In genomic region chr6:113419199-113419587, GRCm38 (mm10) we compare ENCODE assay signal across 8 mouse cellular contexts. TPM values are rescaled to one million over a fixed set of nuclear protein-coding genes. Genes with fewer than 3 reads are reported as not detected.
DNase-seq lines count a peak whose midpoint lies in the region; ATAC-seq and TF ChIP-seq lines count a peak whose summit lies in the region.

TSS of gene Rpusd3 (minus strand) at chr6:113419340.

- no peaks in the 10 kb centered on the region for H3K27me3 ChIP-seq in embryonic facial prominence, embryonic 15.5 days
- H3K27me3 ChIP-seq in kidney, embryonic 14.5 days (ENCODE audit: control insufficient read depth, insufficient read depth, low read length) = no peaks in the 10 kb centered on the region
- no peaks in the 10 kb centered on the region for H3K27me3 ChIP-seq in limb, embryonic 15.5 days

- peaks cover 13% of the 10 kb centered on the region for H3K36me3 ChIP-seq in embryonic facial prominence, embryonic 15.5 days
- peaks cover 14% of the 10 kb centered on the region for H3K36me3 ChIP-seq in kidney, embryonic 14.5 days (ENCODE audit: control insufficient read depth, insufficient read depth, low read length)
- peaks cover 16% of the 10 kb centered on the region for H3K36me3 ChIP-seq in limb, embryonic 15.5 days

- no peak for TF ChIP-seq CTCF in bone marrow, adult 2 months (IDR thresholded peaks at IDR 0.05; ENCODE audit: control insufficient read depth, insufficient read depth, low read length)

- TF ChIP-seq POLR2A in bone marrow, adult 2 months (IDR thresholded peaks at IDR 0.05; ENCODE audit: borderline replicate concordance, control insufficient read depth, low read depth, low read length) = peak; percentile 71; the same call in 1 of the 2 replicates

- peak within 1 kb of the TSS; percentile 77 for H3K4me3 ChIP-seq in bone marrow, adult 2 months (replicated peaks; ENCODE audit: control insufficient read depth, low read depth, low read length)
- peak within 1 kb of the TSS; percentile 67 for H3K4me3 ChIP-seq in embryonic facial prominence, embryonic 15.5 days (replicated peaks)
- peak within 1 kb of the TSS; percentile 71 for H3K4me3 ChIP-seq in kidney, embryonic 14.5 days (ENCODE audit: low read length)
- peak within 1 kb of the TSS; percentile 62 for H3K4me3 ChIP-seq in limb, embryonic 15.5 days

- WGBS in bone marrow, adult 2 months = under 1% methylated on average over 25 of the region's 25 CpGs
- under 1% methylated on average over 25 of the region's 25 CpGs for WGBS in embryonic facial prominence, embryonic 15.5 days
- under 1% methylated on average over 25 of the region's 25 CpGs for WGBS in kidney, embryonic 14.5 days
- WGBS in limb, embryonic 15.5 days = under 1% methylated on average over 25 of the region's 25 CpGs

- DNase-seq in 416B (ENCODE audit: low read depth) = peak; percentile 98
- DNase-seq in heart, adult 9 months (ENCODE audit: low spot score in 2 of 2) = peak; percentile 96 to 97
- DNase-seq in monocyte, adult 2 months (ENCODE audit: low read depth in 1 of 2, low spot score in 2 of 2) = peak; percentile 81 to 90
- DNase-seq in spleen, postnatal 36 days (ENCODE audit: low spot score in 2 of 2) = peak; percentile 97

- peak within 1 kb of the TSS; percentile 94 for H3K4me2 ChIP-seq in embryonic facial prominence, embryonic 15.5 days (replicated peaks)
- H3K4me2 ChIP-seq in kidney, embryonic 14.5 days (replicated peaks; ENCODE audit: low read depth, low read length) = peak within 1 kb of the TSS; percentile 88
- peak within 1 kb of the TSS; percentile 60 for H3K4me2 ChIP-seq in limb, embryonic 15.5 days

- no peak within 1 kb of the TSS; the same call in 1 of the 2 replicates for H3K27ac ChIP-seq in bone marrow, adult 2 months (ENCODE audit: control insufficient read depth, insufficient read depth, low read depth, low read length, poor library complexity)
- peak within 1 kb of the TSS; percentile 60 for H3K27ac ChIP-seq in embryonic facial prominence, embryonic 15.5 days (replicated peaks)
- no peak within 1 kb of the TSS; the same call in 1 of the 2 replicates for H3K27ac ChIP-seq in kidney, embryonic 14.5 days (ENCODE audit: low read depth, low read length)
- H3K27ac ChIP-seq in limb, embryonic 15.5 days = peak within 1 kb of the TSS; percentile 64; the same call in 1 of the 2 replicates

- H3K4me1 ChIP-seq in bone marrow, adult 2 months (ENCODE audit: control insufficient read depth, insufficient read depth, low read length) = peaks cover 2% of the 10 kb centered on the region; the same call in 1 of the 2 replicates
- peaks cover 18% of the 10 kb centered on the region for H3K4me1 ChIP-seq in embryonic facial prominence, embryonic 15.5 days
- H3K4me1 ChIP-seq in kidney, embryonic 14.5 days (ENCODE audit: control insufficient read depth, insufficient read depth, low read length) = 0 out of 2 replicates have a peak, but pooled peaks cover 9% of the 10 kb centered on the region
- peaks cover 17% of the 10 kb centered on the region for H3K4me1 ChIP-seq in limb, embryonic 15.5 days

- ATAC-seq in embryonic facial prominence, embryonic 15.5 days (ENCODE audit: insufficient number of reproducible peaks, low FRiP score, low TSS enrichment, low read depth) = peak; percentile 97
- ATAC-seq in kidney, embryonic 14.5 days (ENCODE audit: low FRiP score, low TSS enrichment) = peak; percentile 98
- peak; percentile 89 for ATAC-seq in limb, embryonic 15.5 days (ENCODE audit: insufficient number of reproducible peaks, low FRiP score, low TSS enrichment, low read depth)

- peak within 1 kb of the TSS; percentile 63 for H3K9ac ChIP-seq in embryonic facial prominence, embryonic 15.5 days
- H3K9ac ChIP-seq in kidney, embryonic 14.5 days (ENCODE audit: low read depth, low read length) = peak within 1 kb of the TSS; percentile 72
- H3K9ac ChIP-seq in limb, embryonic 15.5 days = peak within 1 kb of the TSS; percentile 24

- no peaks in the 10 kb centered on the region for H3K9me3 ChIP-seq in embryonic facial prominence, embryonic 15.5 days (replicated peaks)
- H3K9me3 ChIP-seq in kidney, embryonic 14.5 days (ENCODE audit: control insufficient read depth, low read length) = no peaks in the 10 kb centered on the region
- H3K9me3 ChIP-seq in limb, embryonic 15.5 days = no peaks in the 10 kb centered on the region

RNA-seq across cellular contexts. Expression of gene Rpusd3, which starts in this region (rescaled TPM):
- polyA plus RNA-seq in bone marrow, adult 2 months (2011; ENCODE audit: insufficient read depth, insufficient read length, low replicate concordance, missing spikeins) = 8.6 and 8.7 TPM in 2 replicates
- polyA plus RNA-seq in embryonic facial prominence, embryonic 15.5 days (2015; fragmentation: Nextera tagmentation; extraction: Ambion mirVana) = 16.7 and 19.7 TPM in 2 replicates
- polyA plus RNA-seq in kidney, embryonic 14.5 days (2014; fragmentation: Nextera tagmentation; extraction: Ambion mirVana) = 29.0 and 30.5 TPM in 2 replicates
- 20.4 and 21.3 TPM in 2 replicates for polyA plus RNA-seq in limb, embryonic 15.5 days (2015; fragmentation: Nextera tagmentation; extraction: Ambion mirVana)

Comparison
In these comparisons a context has a peak if more than half of its experiments do, and no peak if none do; other contexts are left out.
1. H3K27ac ChIP-seq: peak in embryonic facial prominence, embryonic 15.5 days (single experiment) and limb, embryonic 15.5 days (single experiment); none in bone marrow, adult 2 months (single experiment) and kidney, embryonic 14.5 days (single experiment).
2. Peak in every context shown above with its lines, with median percentiles within 50 percentile points of each other: DNase-seq, H3K4me3 ChIP-seq, ATAC-seq, H3K4me2 ChIP-seq and H3K9ac ChIP-seq.